Mouse (Mus musculus) small intestine, adult 2 months (tissue): Measurements from ENCODE around the gene Dst. TPM values are rescaled to one million over a fixed set of nuclear protein-coding genes. Genes with fewer than 3 reads are reported as not detected.

Experiments
- H3K27ac ChIP-seq: fragments of 200-500 bp; 2 replicates; pipeline ENCODE4 v1.5.1; 2012; ENCODE audit warnings: low read depth, low read length, control low read depth, inconsistent platforms; ENCODE audit not compliant: insufficient read depth
- H3K27me3 ChIP-seq: fragments of 200-500 bp; 2 replicates; pipeline ENCODE4 v1.6.1; 2012; ENCODE audit warnings: mild to moderate bottlenecking, moderate library complexity, low read length, inconsistent platforms; ENCODE audit not compliant: control insufficient read depth, insufficient read depth
- H3K36me3 ChIP-seq: fragments of 200-500 bp; 2 replicates; pipeline ENCODE4 v1.6.1; 2012; ENCODE audit warnings: mild to moderate bottlenecking, low read length, control low read depth, inconsistent platforms; ENCODE audit not compliant: control insufficient read depth, insufficient read depth
- H3K4me1 ChIP-seq: fragments of 200-500 bp; 2 replicates; pipeline ENCODE4 v1.6.1; 2012; ENCODE audit warnings: low read length, inconsistent platforms, mixed read lengths; ENCODE audit not compliant: control insufficient read depth, insufficient read depth, insufficient read length
- H3K4me3 ChIP-seq: fragments of 200-500 bp; 2 replicates; pipeline ENCODE4 v1.5.1; 2012; ENCODE audit warnings: low read depth, mild to moderate bottlenecking, control low read depth, inconsistent platforms, low read length, moderate library complexity
- CTCF ChIP-seq: fragments of 200-500 bp; IDR thresholded peaks from 2 replicates; pipeline ENCODE4 v1.5.1; 2012; ENCODE audit warnings: low read depth, mild to moderate bottlenecking, control low read depth, inconsistent platforms, low read length, moderate library complexity, mixed read lengths; ENCODE audit not compliant: insufficient replicate concordance, insufficient read length; ENCODE audit errors: extremely low read depth
- POLR2A ChIP-seq: fragments of 200-500 bp; IDR thresholded peaks from 2 replicates; pipeline ENCODE4 v1.6.1; 2012; ENCODE audit warnings: low read depth, mild to moderate bottlenecking, control low read depth, inconsistent platforms, low read length, moderate library complexity
- WGBS: fragments of 180-500 bp; shearing (Covaris S2); methylation state at CpG from one replicate; pipeline ENCODE4 v1.1.7; 2018; 5-methylcytosine and 5-hydroxymethylcytosine counted together
- polyA plus RNA-seq: library from polyadenylated mRNA; depleted of rRNA; stranded (reverse); fragments of >200 nt; gene quantifications from 2 replicates; pipeline ENCODE4 v1.2.3, GENCODE M21; 2012; rRNA removed

Dst gene
- 14.0 and 31.9 TPM in 2 replicates for polyA plus RNA-seq

- TF ChIP-seq CTCF (no peak), POLR2A (no peak)
- H3K36me3 ChIP-seq = no peaks in the 10 kb centered on the region
- H3K4me3 ChIP-seq = peak within 1 kb of the TSS; percentile 60
- H3K27ac ChIP-seq = no peak within 1 kb of the TSS
- WGBS = 6% methylated on average over 39 of the region's 44 CpGs
- H3K4me1 ChIP-seq = 0 out of 2 replicates have a peak, but pooled peaks cover 3% of the 10 kb centered on the region
- H3K27me3 ChIP-seq = peaks cover 18% of the 10 kb centered on the region
Measured at GRCm38 (mm10) chr1:33908191-33908962, at the start of gene Dst. Gene Dst (plus strand): TSS chr1:33908225.

- TF ChIP-seq CTCF = no peak
- TF ChIP-seq POLR2A = no peak
- Histone ChIP-seq H3K4me1 (no peaks in the 10 kb centered on the region), H3K36me3 (no peaks in the 10 kb centered on the region), H3K4me3 (no peak overlapping the region), H3K27me3 (no peaks in the 10 kb centered on the region), H3K27ac (no peak overlapping the region)
- WGBS = 68% methylated on average over 2 of the region's 2 CpGs
Measured at GRCm38 (mm10) chr1:33869031-33869430, 39.0 kb upstream of the Dst start.

GRCm38 (mm10) chr1:33869437-33869836 lies 38.6 kb upstream of the Dst start:
- Histone ChIP-seq H3K4me3 (no peak overlapping the region), H3K27me3 (no peaks in the 10 kb centered on the region), H3K27ac (no peak overlapping the region), H3K4me1 (no peaks in the 10 kb centered on the region), H3K36me3 (no peaks in the 10 kb centered on the region)
- TF ChIP-seq POLR2A (no peak), CTCF (no peak)
- WGBS = 83% methylated on average over 3 of the region's 3 CpGs

GRCm38 (mm10) chr1:33873561-33873960 lies 34.5 kb upstream of the Dst start:
- Histone ChIP-seq H3K27ac (no peak overlapping the region), H3K4me3 (no peak overlapping the region), H3K27me3 (no peaks in the 10 kb centered on the region), H3K36me3 (no peaks in the 10 kb centered on the region), H3K4me1 (no peaks in the 10 kb centered on the region)
- TF ChIP-seq CTCF = no peak
- TF ChIP-seq POLR2A = no peak
- WGBS = 87% methylated on average over 5 of the region's 5 CpGs

GRCm38 (mm10) chr1:33875691-33876090 lies 32.3 kb upstream of the Dst start:
- Histone ChIP-seq H3K27ac (no peak overlapping the region), H3K4me1 (no peaks in the 10 kb centered on the region), H3K36me3 (no peaks in the 10 kb centered on the region), H3K27me3 (no peaks in the 10 kb centered on the region), H3K4me3 (no peak overlapping the region)
- 46% methylated on average over 6 of the region's 6 CpGs for WGBS
- TF ChIP-seq POLR2A (no peak), CTCF (no peak)

- TF ChIP-seq CTCF (no peak), POLR2A (no peak)
- no peaks in the 10 kb centered on the region for H3K36me3 ChIP-seq
- H3K4me3 ChIP-seq = no peak overlapping the region
- H3K27me3 ChIP-seq = no peaks in the 10 kb centered on the region
- 76% methylated on average over 3 of the region's 3 CpGs for WGBS
- H3K4me1 ChIP-seq = no peaks in the 10 kb centered on the region
- H3K27ac ChIP-seq = no peak overlapping the region
Measured at GRCm38 (mm10) chr1:33876416-33876815, 31.6 kb upstream of the Dst start.

GRCm38 (mm10) chr1:33878170-33878569 lies 29.9 kb upstream of the Dst start:
- Histone ChIP-seq H3K27ac (no peak overlapping the region), H3K4me1 (no peaks in the 10 kb centered on the region), H3K36me3 (no peaks in the 10 kb centered on the region), H3K4me3 (no peak overlapping the region), H3K27me3 (no peaks in the 10 kb centered on the region)
- TF ChIP-seq POLR2A = no peak
- no peak for TF ChIP-seq CTCF
- WGBS = 70% methylated on average over 7 of the region's 7 CpGs
